Mouse (Mus musculus) liver, embryonic 18 days (tissue): Measurements from ENCODE around the gene Rtn1. TPM values are rescaled to one million over a fixed set of nuclear protein-coding genes. Genes with fewer than 3 reads are reported as not detected.

Source experiments
- polyA plus RNA-seq: library from polyadenylated mRNA; depleted of rRNA; stranded (reverse); fragments of >200 nt; gene quantifications from 2 replicates; pipeline ENCODE4 v1.2.3, GENCODE M21; 2012; rRNA removed

Rtn1 gene
- 0.48 and 0.60 TPM in 2 replicates for polyA plus RNA-seq

DNA sequence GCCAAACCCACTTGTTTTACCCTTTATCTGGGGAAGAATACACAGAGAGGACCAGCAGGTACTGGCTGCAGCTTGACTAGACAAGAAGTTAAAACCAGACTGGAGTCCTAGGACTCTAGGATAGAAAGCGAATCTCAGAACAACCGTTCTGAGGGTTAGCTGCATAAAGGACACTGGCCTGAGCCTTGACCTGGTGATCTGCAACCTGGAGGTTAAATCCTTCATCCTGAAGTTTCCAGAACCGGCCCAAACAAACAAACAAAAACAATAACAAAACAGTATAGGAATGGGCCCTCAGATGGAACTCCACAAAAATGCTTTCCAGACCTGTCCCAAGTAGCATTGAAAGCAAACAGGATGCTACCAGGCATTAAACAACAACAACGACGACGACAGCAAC is at the start of gene Rtn1:
Gene Rtn1, minus strand, starts transcription at position 101 of the 400 bp plus-strand sequence.

DNA sequence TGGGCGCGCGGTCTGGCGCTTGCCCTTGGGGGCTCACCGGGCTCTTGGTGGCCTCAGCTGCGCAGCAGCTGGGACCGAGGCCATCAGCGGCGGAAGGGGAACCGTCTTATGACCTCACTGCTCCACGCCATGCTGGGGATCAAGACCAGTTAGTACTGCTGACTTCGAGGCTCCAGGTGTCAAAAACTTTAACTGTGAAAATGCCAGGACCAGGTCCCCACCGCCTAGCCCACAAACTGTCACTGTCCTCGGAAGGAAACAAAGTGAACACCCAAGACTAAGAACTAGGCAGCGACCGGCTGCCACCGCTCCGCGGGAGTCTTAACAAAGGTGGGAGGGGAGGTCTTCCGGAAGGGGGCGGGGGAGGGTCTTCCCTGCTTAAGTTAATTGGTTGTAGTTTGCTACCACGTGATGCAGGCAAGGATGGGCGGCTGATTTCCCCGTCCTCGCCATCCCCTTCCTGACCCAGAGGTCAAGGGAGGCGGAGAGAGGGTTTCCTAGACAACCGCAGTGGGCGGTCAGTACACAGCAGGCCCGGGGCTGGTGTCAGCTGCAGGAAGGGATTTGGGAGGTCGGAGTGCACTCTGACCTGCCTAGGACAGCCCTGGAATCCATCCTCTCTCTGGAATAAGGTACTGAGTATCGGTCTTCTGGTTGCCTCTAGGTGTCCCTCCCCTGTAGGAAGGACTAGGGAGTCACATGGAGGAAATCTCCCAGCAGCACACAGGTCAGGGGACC is 33.2 kb upstream of the Rtn1 start, which contains the start of gene Lrrc9:
Gene Lrrc9, plus strand, starts transcription at position 28 of the 738 bp plus-strand sequence.

DNA sequence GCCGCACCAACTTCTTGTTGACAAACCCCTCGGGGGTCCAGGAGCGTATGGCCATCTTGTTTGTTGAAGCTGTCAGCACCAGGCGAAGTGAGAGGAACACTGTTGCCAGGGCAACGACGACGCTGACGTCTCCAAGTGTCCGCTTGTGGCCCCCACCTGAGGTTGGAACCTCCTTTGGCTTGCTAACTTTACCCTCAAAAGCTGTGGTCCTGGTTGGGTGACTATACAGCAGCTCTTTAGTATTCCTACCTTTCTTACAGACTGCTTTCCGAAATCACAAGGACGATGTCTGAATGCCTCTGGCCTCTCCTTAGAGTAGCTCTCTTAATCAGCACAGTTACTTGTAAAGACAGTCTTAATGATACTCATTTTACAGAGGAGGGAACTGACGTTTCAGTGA is 223.9 kb downstream of the Rtn1 start, which contains the start of gene Ccdc175:
Gene Ccdc175, minus strand, starts transcription at position 101 of the 400 bp plus-strand sequence.

Other genes starting within 250 kb of the Rtn1 start
- gene Ccdc175, start 224.0 kb downstream of the Rtn1 start, polyA plus RNA-seq = not detected in 2 replicates
- 0.06 and 0.07 TPM in 2 replicates for gene Lrrc9, start 32.8 kb upstream of the Rtn1 start, polyA plus RNA-seq
- gene Pcnx4, start 127.3 kb upstream of the Rtn1 start, polyA plus RNA-seq = 2.0 TPM in 2 replicates
- 0.13 and 0.14 TPM in 2 replicates for gene Gm4756, start 240.6 kb upstream of the Rtn1 start, polyA plus RNA-seq